7 mouse cellular contexts compared by ENCODE assay signal in genomic region chr4:44664004-44664766, GRCm38 (mm10). TPM values are rescaled to one million over a fixed set of nuclear protein-coding genes. Genes with fewer than 3 reads are reported as not detected.
DNase-seq lines count a peak whose midpoint lies in the region; ATAC-seq and TF ChIP-seq lines count a peak whose summit lies in the region.

No protein-coding gene starts in this region.

- H3K27me3 ChIP-seq in lung, embryonic 15.5 days = peaks cover 58% of the 10 kb centered on the region
- H3K27me3 ChIP-seq in forebrain, embryonic 12.5 days = peaks cover 93% of the 10 kb centered on the region
- H3K27me3 ChIP-seq in kidney, postnatal 0 days (ENCODE audit: insufficient read depth, low read length) = peaks cover 32% of the 10 kb centered on the region
- H3K27me3 ChIP-seq in midbrain, embryonic 16.5 days (ENCODE audit: control insufficient read depth, insufficient read depth, low read depth, low read length) = peaks cover 32% of the 10 kb centered on the region

- DNase-seq in lung, postnatal 14 days = no peak
- DNase-seq in cerebellum, adult 9-10 months = peak; percentile 19
- DNase-seq in kidney, postnatal 0 days (ENCODE audit: low spot score) = peak; percentile 50

- no peak for TF ChIP-seq CTCF in kidney, postnatal 0 days (IDR thresholded peaks at IDR 0.05; ENCODE audit: low read depth)

- peaks cover 6% of the 10 kb centered on the region; the same call in 1 of the 2 replicates for H3K4me1 ChIP-seq in lung, embryonic 15.5 days
- H3K4me1 ChIP-seq in forebrain, embryonic 12.5 days = peaks cover 9% of the 10 kb centered on the region
- peaks cover 6% of the 10 kb centered on the region; the same call in 1 of the 2 replicates for H3K4me1 ChIP-seq in kidney, postnatal 0 days (replicated peaks; ENCODE audit: insufficient read depth, low read length)
- peaks cover 9% of the 10 kb centered on the region; the same call in 1 of the 2 replicates for H3K4me1 ChIP-seq in midbrain, embryonic 16.5 days (ENCODE audit: control insufficient read depth, insufficient read depth, low read length)

- peak overlapping the region; percentile 14; the same call in 1 of the 2 replicates for H3K9ac ChIP-seq in lung, embryonic 15.5 days
- peak overlapping the region; percentile 55 for H3K9ac ChIP-seq in forebrain, embryonic 12.5 days
- H3K9ac ChIP-seq in kidney, postnatal 0 days (ENCODE audit: low read depth, low read length) = 0 out of 2 replicates have a peak overlapping the region, but pooled peaks have one; percentile 23
- peak overlapping the region; percentile 72 for H3K9ac ChIP-seq in midbrain, embryonic 16.5 days (ENCODE audit: low read depth, low read length)

- under 1% methylated on average over 81 of the region's 81 CpGs for WGBS in lung, embryonic 15.5 days
- under 1% methylated on average over 81 of the region's 81 CpGs for WGBS in forebrain, embryonic 12.5 days
- under 1% methylated on average over 81 of the region's 81 CpGs for WGBS in kidney, postnatal 0 days
- WGBS in midbrain, embryonic 16.5 days = under 1% methylated on average over 81 of the region's 81 CpGs

- peak overlapping the region; percentile 96 for H3K4me2 ChIP-seq in lung, embryonic 15.5 days
- peak overlapping the region; percentile 91 for H3K4me2 ChIP-seq in forebrain, embryonic 12.5 days
- peak overlapping the region; percentile 94 for H3K4me2 ChIP-seq in kidney, postnatal 0 days (ENCODE audit: low read length)
- H3K4me2 ChIP-seq in midbrain, embryonic 16.5 days (ENCODE audit: low read length) = peak overlapping the region; percentile 95

- no peak overlapping the region for H3K27ac ChIP-seq in lung, embryonic 15.5 days
- no peak overlapping the region for H3K27ac ChIP-seq in forebrain, embryonic 12.5 days
- H3K27ac ChIP-seq in kidney, postnatal 0 days = no peak overlapping the region
- H3K27ac ChIP-seq in midbrain, embryonic 16.5 days (ENCODE audit: low read length) = peak overlapping the region; percentile 54

- H3K4me3 ChIP-seq in lung, embryonic 15.5 days = peak overlapping the region; percentile 51
- peak overlapping the region; percentile 54 for H3K4me3 ChIP-seq in forebrain, embryonic 12.5 days (replicated peaks)
- H3K4me3 ChIP-seq in kidney, postnatal 0 days (replicated peaks; ENCODE audit: low read depth, low read length) = peak overlapping the region; percentile 52
- peak overlapping the region; percentile 57 for H3K4me3 ChIP-seq in midbrain, embryonic 16.5 days (ENCODE audit: low read depth, low read length)

- no peaks in the 10 kb centered on the region for H3K9me3 ChIP-seq in lung, embryonic 15.5 days
- no peaks in the 10 kb centered on the region; the same call in 1 of the 2 replicates for H3K9me3 ChIP-seq in forebrain, embryonic 12.5 days
- H3K9me3 ChIP-seq in kidney, postnatal 0 days (replicated peaks; ENCODE audit: low read length) = no peaks in the 10 kb centered on the region
- H3K9me3 ChIP-seq in midbrain, embryonic 16.5 days (replicated peaks; ENCODE audit: control insufficient read depth, low read length, poor library complexity, severe bottlenecking) = no peaks in the 10 kb centered on the region

- no peaks in the 10 kb centered on the region for H3K36me3 ChIP-seq in lung, embryonic 15.5 days
- no peaks in the 10 kb centered on the region for H3K36me3 ChIP-seq in forebrain, embryonic 12.5 days (replicated peaks)
- H3K36me3 ChIP-seq in kidney, postnatal 0 days (ENCODE audit: insufficient read depth, low read length) = no peaks in the 10 kb centered on the region
- H3K36me3 ChIP-seq in midbrain, embryonic 16.5 days (ENCODE audit: control insufficient read depth, insufficient read depth, low read length) = no peaks in the 10 kb centered on the region

- no peak for ATAC-seq in lung, embryonic 15.5 days (ENCODE audit: borderline replicate concordance, extremely low read depth, low FRiP score, low TSS enrichment)
- peak; percentile 88 for ATAC-seq in forebrain, embryonic 12.5 days (ENCODE audit: low FRiP score)
- no peak for ATAC-seq in kidney, postnatal 0 days (replicated peaks; ENCODE audit: low FRiP score, low read depth)
- peak; percentile 88 for ATAC-seq in midbrain, embryonic 16.5 days
- ATAC-seq in CD4-positive, CD25-positive, alpha-beta regulatory T cell, adult 4 months = no peak

RNA-seq across cellular contexts. Expression of gene Pax5, which starts 46.1 kb away (rescaled TPM):
- polyA plus RNA-seq in lung, embryonic 15.5 days (2015; fragmentation: Nextera tagmentation; extraction: Ambion mirVana) = not detected in 2 replicates
- polyA plus RNA-seq in forebrain, embryonic 12.5 days (2016; fragmentation: Nextera tagmentation; extraction: Ambion mirVana) = 0.21 and 0.60 TPM in 2 replicates
- not detected in 2 replicates for polyA plus RNA-seq in kidney, postnatal 0 days (2015; fragmentation: Nextera tagmentation; extraction: Ambion mirVana)
- 3.6 and 4.8 TPM in 2 replicates for polyA plus RNA-seq in midbrain, embryonic 16.5 days (2015; fragmentation: Nextera tagmentation; extraction: Ambion mirVana)
- polyA plus RNA-seq in CD4-positive, CD25-positive, alpha-beta regulatory T cell, adult 4 months (2017; shearing (Covaris generic)) = 1 to 10 TPM in 1 of 2 experiments, under 1 TPM in 1; 0.38 to 3.2 TPM

Comparison
In these comparisons a context has a peak if more than half of its experiments do, and no peak if none do; other contexts are left out.
1. ATAC-seq: peak in forebrain, embryonic 12.5 days (single experiment) and midbrain, embryonic 16.5 days (single experiment); none in lung, embryonic 15.5 days (single experiment), kidney, postnatal 0 days (single experiment) and CD4-positive, CD25-positive, alpha-beta regulatory T cell, adult 4 months (single experiment).
2. H3K9ac ChIP-seq: peak in every context shown above with its lines; median percentile 72 in midbrain, embryonic 16.5 days; 55 in forebrain, embryonic 12.5 days; 23 in kidney, postnatal 0 days; 14 in lung, embryonic 15.5 days.
3. Peak in every context shown above with its lines, with median percentiles within 50 percentile points of each other: H3K4me2 ChIP-seq and H3K4me3 ChIP-seq.